Mouse (Mus musculus): Measurements from ENCODE around the gene Tnnt1. TPM values are rescaled to one million over a fixed set of nuclear protein-coding genes. Genes with fewer than 3 reads are reported as not detected.

The Tnnt1 gene
- total RNA-seq (2023) = not detected

GRCm38 (mm10) chr7:4516332-4517050 is at the start of gene Tnnt1:
Tnnt1 (minus strand) TSS chr7:4516382.

GRCm38 (mm10) chr7:4547221-4547641 is 31.0 kb upstream of the Tnnt1 start, which contains the start of gene Syt5:
Syt5 (minus strand) TSS chr7:4547541.

DNA sequence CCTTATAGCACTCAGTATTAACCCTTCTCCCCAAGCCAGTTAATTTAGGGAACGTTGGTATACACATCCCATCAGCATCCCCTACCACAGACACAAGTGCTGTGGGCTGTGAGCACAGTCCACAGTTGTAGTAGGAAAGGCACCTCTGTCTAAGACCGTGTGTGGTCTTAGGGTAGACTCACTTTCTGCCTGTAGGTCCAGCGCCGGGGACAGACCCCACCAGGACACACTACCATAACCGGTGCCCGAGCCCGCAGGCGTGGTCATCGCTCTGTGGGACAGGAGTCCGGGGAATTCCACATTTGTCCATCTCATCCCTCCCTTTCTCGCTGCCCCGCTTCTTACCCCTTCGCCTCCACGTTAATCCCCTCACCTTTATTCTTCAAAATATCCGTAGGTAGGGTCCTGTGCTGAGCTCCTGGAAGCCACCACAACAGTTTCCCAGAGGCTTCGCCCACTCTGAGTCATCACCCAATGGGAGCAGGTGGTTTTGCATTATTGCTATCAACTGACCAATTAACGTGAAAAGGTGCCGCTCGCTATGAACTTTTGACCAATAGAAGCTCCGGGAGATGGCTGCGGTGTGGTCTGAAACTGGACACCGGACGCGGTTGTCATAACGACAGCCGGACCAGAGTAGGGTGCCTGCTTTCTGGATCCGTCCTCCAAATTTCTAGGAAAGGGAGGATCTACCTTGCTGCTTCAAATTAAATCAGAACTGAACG is 16.0 kb upstream of the Tnnt1 start, which contains the start of gene Dnaaf3:
Gene Dnaaf3, minus strand, starts transcription at position 449 of the 725 bp plus-strand sequence.

GRCm38 (mm10) chr7:4524212-4524922 is 8.2 kb upstream of the Tnnt1 start, which contains the start of gene Tnni3:
Tnni3 (minus strand) TSS chr7:4524229.

DNA sequence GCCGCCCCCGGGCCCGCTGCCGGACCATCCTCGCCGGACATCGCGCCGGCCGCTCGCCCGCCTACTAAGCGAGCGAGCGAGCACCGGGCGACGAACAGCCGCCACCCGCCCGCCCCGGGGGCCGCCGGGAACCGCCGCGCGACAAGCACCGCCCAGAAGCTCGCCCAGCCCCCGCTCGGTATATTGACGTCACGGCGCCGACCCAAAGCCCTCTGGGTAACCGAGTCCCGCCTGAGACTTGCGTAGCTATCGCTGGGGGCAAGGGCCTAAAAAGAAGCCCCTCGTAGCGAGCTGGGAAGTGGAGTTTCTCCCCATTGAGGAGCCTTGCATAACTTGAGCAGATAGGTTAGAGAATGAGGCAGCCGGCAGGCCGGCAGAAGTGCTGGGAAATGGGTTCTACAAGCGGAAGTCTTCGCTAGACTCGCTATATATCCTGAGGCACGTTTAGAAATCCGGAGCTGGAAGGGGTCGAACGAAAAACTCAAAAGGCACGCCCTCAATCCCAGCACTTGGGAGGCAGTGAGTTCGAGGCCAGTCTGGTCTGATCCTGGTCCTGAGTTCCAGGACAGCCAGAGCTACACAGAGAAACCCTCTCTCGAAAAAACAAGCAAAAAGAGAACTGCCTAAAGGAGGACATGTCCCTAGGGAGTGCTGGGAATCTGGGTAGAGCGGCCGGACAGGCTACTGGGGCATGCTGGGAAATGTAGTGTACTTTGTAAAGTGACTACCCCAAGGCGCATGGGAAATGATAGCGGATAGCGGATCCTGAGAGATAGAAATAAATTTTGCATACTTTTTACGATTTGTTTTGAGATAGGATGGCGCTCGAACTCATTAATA is 14.4 kb downstream of the Tnnt1 start, which contains the start of gene Ppp1r12c:
Gene Ppp1r12c, minus strand, starts transcription at position 123 of the 840 bp plus-strand sequence.

DNA sequence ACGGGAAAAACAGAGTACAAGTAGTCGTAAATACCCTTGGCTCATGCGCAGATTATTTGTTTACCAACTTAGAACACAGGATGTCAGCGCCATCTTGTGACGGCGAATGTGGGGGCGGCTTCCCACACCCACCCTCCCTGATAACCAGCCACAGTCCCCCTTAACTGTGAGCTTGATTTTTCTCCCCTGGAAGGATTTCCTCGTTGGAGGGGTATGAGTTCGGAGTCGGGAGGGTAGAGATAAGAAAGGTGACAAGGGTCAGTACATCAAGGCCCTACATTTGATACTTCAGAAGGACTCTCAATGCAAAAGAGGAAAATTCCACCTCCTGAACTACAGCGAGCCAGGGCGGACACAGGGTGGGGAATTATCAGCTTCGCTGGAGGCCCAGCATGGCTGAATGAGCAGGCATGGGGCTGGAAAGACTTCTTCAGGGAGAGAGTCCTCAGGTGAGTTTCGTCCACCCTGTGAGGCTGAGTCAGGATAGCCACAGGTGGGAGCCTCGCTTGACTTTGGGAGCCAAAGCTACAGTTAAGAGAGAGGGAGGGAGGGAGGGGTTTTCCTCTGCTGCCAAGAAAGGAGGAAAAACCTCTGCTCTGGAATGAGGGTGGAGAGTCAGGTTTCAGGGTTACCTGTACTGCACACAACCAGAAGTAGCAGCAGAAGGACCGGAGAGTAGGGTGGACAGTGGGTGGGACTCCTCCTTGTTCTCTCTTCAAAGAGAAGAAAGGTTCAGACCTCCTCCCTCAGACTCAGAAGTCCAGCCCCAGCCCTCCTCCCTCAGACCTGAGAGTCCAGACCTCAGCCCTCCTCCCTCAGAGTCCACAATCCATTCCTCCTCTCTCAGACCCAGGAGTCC is 55.4 kb downstream of the Tnnt1 start, which contains the start of gene Eps8l1:
Gene Eps8l1, plus strand, starts transcription at position 99 of the 859 bp plus-strand sequence.

Other genes with a start within 250 kb of the Tnnt1 start
- not detected for gene Ncr1, start 178.7 kb downstream of the Tnnt1 start, total RNA-seq (2023)
- under 1 TPM in 1 of 2 experiments, not detected in 1; 0.09 TPM for gene Gp6, start 118.6 kb downstream of the Tnnt1 start, total RNA-seq (2023)
- 1 to 10 TPM; 5.4 to 7.3 TPM for gene Rdh13, start 70.7 kb downstream of the Tnnt1 start, total RNA-seq (2023)
- 1 to 10 TPM; 7.9 to 9.9 TPM for gene Eps8l1, start 55.7 kb downstream of the Tnnt1 start, total RNA-seq (2023)
- 100 to 1,000 TPM; 351 to 356 TPM for gene Ppp1r12c, start 14.7 kb downstream of the Tnnt1 start, total RNA-seq (2023)
- 1 to 10 TPM; 3.3 to 4.2 TPM for gene Tnni3, start 7.8 kb upstream of the Tnnt1 start, total RNA-seq (2023)
- gene Dnaaf3, start 16.1 kb upstream of the Tnnt1 start, total RNA-seq (2023) = 1 to 10 TPM; 3.7 to 4.3 TPM
- gene Syt5, start 31.2 kb upstream of the Tnnt1 start, total RNA-seq (2023) = 1 to 10 TPM in 1 of 2 experiments, not detected in 1; 1.2 TPM
- gene Ptprh, start 87.7 kb upstream of the Tnnt1 start, total RNA-seq (2023) = under 1 TPM; 0.49 to 0.66 TPM
- gene Tmem86b, start 115.0 kb upstream of the Tnnt1 start, total RNA-seq (2023) = 10 to 100 TPM; 31.8 to 32.8 TPM
- gene Ppp6r1, start 142.6 kb upstream of the Tnnt1 start, total RNA-seq (2023) = 100 to 1,000 TPM; 194 to 198 TPM
- 10 to 100 TPM; 32.1 to 35.1 TPM for gene Hspbp1, start 168.7 kb upstream of the Tnnt1 start, total RNA-seq (2023)
- gene Brsk1, start 174.2 kb upstream of the Tnnt1 start, total RNA-seq (2023) = under 1 TPM in 1 of 2 experiments, not detected in 1; 0.79 TPM
- gene Tmem150b, start 208.9 kb upstream of the Tnnt1 start, total RNA-seq (2023) = 10 to 100 TPM; 30.4 to 32.3 TPM
- gene Kmt5c, start 223.7 kb upstream of the Tnnt1 start, total RNA-seq (2023) = 100 to 1,000 TPM; 133 to 143 TPM
- gene Cox6b2, start 236.7 kb upstream of the Tnnt1 start, total RNA-seq (2023) = 10 to 100 TPM; 14.3 to 17.8 TPM

Data from monocyte, adult 59 days (primary cell).